Mouse (Mus musculus) heart, embryonic 16.5 days (tissue): ENCODE measurements around the gene Frmd5. TPM values are rescaled to one million over a fixed set of nuclear protein-coding genes. Genes with fewer than 3 reads are reported as not detected.

Experiments used
- ATAC-seq: fragments of 200-750 bp; cut with Nextera tagmentation; replicated peaks from 2 replicates; pipeline ENCODE4 v1.8.0; 2017; ENCODE audit warnings: moderate number of reproducible peaks; ENCODE audit not compliant: insufficient read depth, low FRiP score; ENCODE audit errors: extremely low read depth
- H3K27ac ChIP-seq: fragments of 300-500 bp; sonication (generic); 2 replicates; pipeline ENCODE4 v1.5.1; 2014; ENCODE audit warnings: mild to moderate bottlenecking, low read length, control low read depth, moderate library complexity
- H3K27me3 ChIP-seq: fragments of 300-500 bp; sonication (generic); 2 replicates; pipeline ENCODE4 v1.6.1; 2014; ENCODE audit warnings: low read length, mixed read lengths; ENCODE audit not compliant: control insufficient read depth, insufficient read depth
- H3K36me3 ChIP-seq: fragments of 300-500 bp; sonication (generic); 2 replicates; pipeline ENCODE4 v1.6.1; 2014; ENCODE audit not compliant: control insufficient read depth, insufficient read depth
- H3K4me1 ChIP-seq: fragments of 300-500 bp; sonication (generic); 2 replicates; pipeline ENCODE4 v1.6.1; 2014; ENCODE audit warnings: low read length, mixed read lengths; ENCODE audit not compliant: control insufficient read depth, insufficient read depth
- H3K4me2 ChIP-seq: fragments of 300-500 bp; sonication (generic); 2 replicates; pipeline ENCODE4 v1.6.1; 2014; ENCODE audit warnings: low read depth, mild to moderate bottlenecking, control low read depth, low read length
- H3K4me3 ChIP-seq: fragments of 300-500 bp; sonication (generic); 2 replicates; pipeline ENCODE4 v1.5.1; 2014; ENCODE audit warnings: mild to moderate bottlenecking, control low read depth, low read length
- H3K9ac ChIP-seq: fragments of 300-500 bp; sonication (generic); 2 replicates; pipeline ENCODE4 v1.6.1; 2014; ENCODE audit warnings: low read length, control low read depth
- H3K9me3 ChIP-seq: fragments of 300-500 bp; sonication (generic); replicated peaks from 2 replicates; pipeline ENCODE4 v1.6.1; 2016; ENCODE audit warnings: low read length; ENCODE audit not compliant: control insufficient read depth
- WGBS: fragments of 180-500 bp; shearing (Covaris S2); extraction: QIAGEN DNeasy Blood & Tissue Kit; methylation state at CpG from one replicate; pipeline ENCODE4 v1.1.7; 2014; 5-methylcytosine and 5-hydroxymethylcytosine counted together
- polyA plus RNA-seq: library from polyadenylated mRNA; unstranded; fragments of >200 nt; fragmentation: Nextera tagmentation; extraction: Ambion mirVana; gene quantifications from 2 replicates; pipeline ENCODE4 v1.2.1, GENCODE M21; 2015

Gene Frmd5
- polyA plus RNA-seq, 1 experiment from 2014 or later, result 68.3 TPM

GRCm38 (mm10) chr2:121594660-121595291, 212.1 kb downstream of the Frmd5 start:
- no peaks in the 10 kb centered on the region for H3K9me3 ChIP-seq
- no peak overlapping the region for H3K4me3 ChIP-seq
- WGBS, result 9% methylated on average over 8 of the region's 8 CpGs
- no peaks in the 10 kb centered on the region for H3K36me3 ChIP-seq
- no peak overlapping the region for H3K9ac ChIP-seq
- H3K4me2 ChIP-seq, result peak overlapping the region; percentile 52
- peak; percentile 72; the same call in 1 of the 2 replicates for ATAC-seq
- H3K27me3 ChIP-seq, result no peaks in the 10 kb centered on the region
- H3K27ac ChIP-seq, result peak overlapping the region; percentile 81
- peaks cover 21% of the 10 kb centered on the region for H3K4me1 ChIP-seq

GRCm38 (mm10) chr2:121594131-121594530, 212.8 kb downstream of the Frmd5 start:
- 42% methylated on average over 3 of the region's 3 CpGs for WGBS
- H3K9ac ChIP-seq, result no peak overlapping the region
- no peaks in the 10 kb centered on the region for H3K36me3 ChIP-seq
- peak overlapping the region; percentile 52 for H3K4me2 ChIP-seq
- peaks cover 21% of the 10 kb centered on the region for H3K4me1 ChIP-seq
- H3K27me3 ChIP-seq, result no peaks in the 10 kb centered on the region
- peak overlapping the region; percentile 81 for H3K27ac ChIP-seq
- no peak for ATAC-seq
- H3K4me3 ChIP-seq, result no peak overlapping the region
- no peaks in the 10 kb centered on the region for H3K9me3 ChIP-seq

- Histone ChIP-seq H3K4me1 (peaks cover 16% of the 10 kb centered on the region), H3K9me3 (no peaks in the 10 kb centered on the region), H3K4me2 (no peak overlapping the region), H3K9ac (no peak overlapping the region), H3K27ac (no peak overlapping the region), H3K36me3 (no peaks in the 10 kb centered on the region), H3K27me3 (no peaks in the 10 kb centered on the region), H3K4me3 (no peak overlapping the region)
- peak; percentile 49; the same call in 1 of the 2 replicates for ATAC-seq
- WGBS, result 29% methylated on average over 4 of the region's 4 CpGs
Observed at GRCm38 (mm10) chr2:121588309-121588694, 218.6 kb downstream of the Frmd5 start.

GRCm38 (mm10) chr2:121587523-121588308, 219.2 kb downstream of the Frmd5 start:
- no peak overlapping the region for H3K27ac ChIP-seq
- WGBS, result 31% methylated on average over 12 of the region's 12 CpGs
- H3K36me3 ChIP-seq, result no peaks in the 10 kb centered on the region
- H3K9ac ChIP-seq, result no peak overlapping the region
- no peak overlapping the region for H3K4me2 ChIP-seq
- H3K4me1 ChIP-seq, result peaks cover 19% of the 10 kb centered on the region
- no peaks in the 10 kb centered on the region for H3K9me3 ChIP-seq
- no peaks in the 10 kb centered on the region for H3K27me3 ChIP-seq
- no peak for ATAC-seq
- H3K4me3 ChIP-seq, result no peak overlapping the region

GRCm38 (mm10) chr2:121584705-121585104, 222.2 kb downstream of the Frmd5 start:
- H3K9me3 ChIP-seq, result no peaks in the 10 kb centered on the region
- no peak overlapping the region for H3K4me2 ChIP-seq
- no peak overlapping the region for H3K4me3 ChIP-seq
- peaks cover 19% of the 10 kb centered on the region for H3K4me1 ChIP-seq
- peak overlapping the region; percentile 23; the same call in 1 of the 2 replicates for H3K27ac ChIP-seq
- H3K9ac ChIP-seq, result no peak overlapping the region
- WGBS, result 46% methylated on average over 5 of the region's 5 CpGs
- no peaks in the 10 kb centered on the region for H3K36me3 ChIP-seq
- H3K27me3 ChIP-seq, result no peaks in the 10 kb centered on the region
- no peak for ATAC-seq

- WGBS, result 39% methylated on average over 13 of the region's 13 CpGs
- Histone ChIP-seq H3K9ac (no peak overlapping the region), H3K36me3 (no peaks in the 10 kb centered on the region), H3K4me1 (peaks cover 19% of the 10 kb centered on the region), H3K9me3 (no peaks in the 10 kb centered on the region), H3K4me3 (no peak overlapping the region), H3K4me2 (no peak overlapping the region), H3K27ac (peak overlapping the region; percentile 15; the same call in 1 of the 2 replicates), H3K27me3 (no peaks in the 10 kb centered on the region)
- peak; percentile 37 for ATAC-seq
Observed at GRCm38 (mm10) chr2:121583468-121584116, 223.3 kb downstream of the Frmd5 start.

GRCm38 (mm10) chr2:121582809-121583376, 224.0 kb downstream of the Frmd5 start:
- 75% methylated on average over 13 of the region's 13 CpGs for WGBS
- H3K4me2 ChIP-seq, result no peak overlapping the region
- H3K4me3 ChIP-seq, result no peak overlapping the region
- no peaks in the 10 kb centered on the region for H3K36me3 ChIP-seq
- peaks cover 13% of the 10 kb centered on the region for H3K4me1 ChIP-seq
- peak overlapping the region; percentile 15; the same call in 1 of the 2 replicates for H3K27ac ChIP-seq
- H3K9me3 ChIP-seq, result no peaks in the 10 kb centered on the region
- H3K9ac ChIP-seq, result no peak overlapping the region
- no peak for ATAC-seq
- H3K27me3 ChIP-seq, result no peaks in the 10 kb centered on the region

- no peak for ATAC-seq
- Histone ChIP-seq H3K27me3 (no peaks in the 10 kb centered on the region), H3K4me1 (peaks cover 18% of the 10 kb centered on the region), H3K9me3 (no peaks in the 10 kb centered on the region), H3K4me3 (no peak overlapping the region), H3K36me3 (no peaks in the 10 kb centered on the region), H3K9ac (no peak overlapping the region), H3K27ac (no peak overlapping the region), H3K4me2 (no peak overlapping the region)
- WGBS, result 42% methylated on average over 8 of the region's 8 CpGs
Observed at GRCm38 (mm10) chr2:121575741-121576201, 231.1 kb downstream of the Frmd5 start.
